Mouse (Mus musculus) embryonic fibroblast, embryonic 13.5 days (primary cell): ENCODE measurements at regions not wholly inside any gene's neighbourhood (a gene's known extent, or its start where the extent isn't known, plus 50 kb on each side); places are given as distances from the start of the nearest gene placed in this dataset.
"Not testable (repeated sequence)": the region's sequence is repeated elsewhere in the genome, so short reads cannot be mapped to it uniquely, and the experiment has no call there.

Experiments used
- H3K27ac ChIP-seq: 2 replicates; pipeline ENCODE4 v1.5.1; 2012; ENCODE audit warnings: low read length, control low read depth, inconsistent platforms; ENCODE audit not compliant: insufficient read depth
- H3K4me1 ChIP-seq: 2 replicates; pipeline ENCODE4 v1.6.1; 2011; ENCODE audit warnings: low read length; ENCODE audit not compliant: control insufficient read depth, insufficient read depth
- H3K4me3 ChIP-seq: 2 replicates; pipeline ENCODE4 v1.5.1; 2011; ENCODE audit warnings: mild to moderate bottlenecking, control low read depth, low read length; ENCODE audit not compliant: insufficient read depth

DNA sequence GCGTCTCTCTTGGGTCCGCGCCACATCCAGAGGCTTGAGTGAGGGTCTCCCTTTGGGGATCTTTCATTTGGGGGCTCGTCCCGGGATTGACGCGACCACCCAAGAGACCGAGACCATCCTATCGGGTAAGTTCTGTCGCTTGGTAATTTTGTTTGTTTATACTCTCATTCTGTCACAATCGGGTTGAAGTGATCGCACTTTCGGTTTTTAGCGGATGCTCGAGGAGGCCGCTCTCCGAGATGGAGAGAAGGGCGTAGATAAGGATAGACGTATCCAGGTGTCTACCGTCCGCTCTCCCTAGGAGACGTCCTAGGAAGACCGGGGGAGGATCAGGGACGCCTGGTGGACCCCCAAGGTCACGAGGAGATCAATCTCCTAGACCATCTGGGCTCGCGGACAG, 199.3 kb upstream of the Mrpl21 start:
- H3K4me3 ChIP-seq, result 0 out of 2 replicates have a peak overlapping the region, but pooled peaks have one; percentile 18
- not testable (repeated sequence) for H3K27ac ChIP-seq

GRCm38 (mm10) chr19:3091771-3092170, 190.9 kb upstream of the Mrpl21 start:
- H3K4me3 ChIP-seq, H3K27ac ChIP-seq, H3K4me1 ChIP-seq: not testable (repeated sequence)

More for the DNA sequence above, 199.3 kb upstream of the Mrpl21 start:
- H3K4me1 ChIP-seq, result not testable (repeated sequence)
